Mouse (Mus musculus): ENCODE measurements around the gene Cfap57. TPM values are rescaled to one million over a fixed set of nuclear protein-coding genes. Genes with fewer than 3 reads are reported as not detected.

Cfap57 gene
- total RNA-seq (2023): under 1 TPM in 1 of 2 experiments, not detected in 1; 0.15 TPM

GRCm38 (mm10) chr4:118620279-118620966 is at the start of gene Cfap57, which contains the start of gene Ebna1bp2:
Gene Cfap57, minus strand, starts transcription at chr4:118620777.
Gene Ebna1bp2, plus strand, starts transcription at chr4:118620799.

DNA sequence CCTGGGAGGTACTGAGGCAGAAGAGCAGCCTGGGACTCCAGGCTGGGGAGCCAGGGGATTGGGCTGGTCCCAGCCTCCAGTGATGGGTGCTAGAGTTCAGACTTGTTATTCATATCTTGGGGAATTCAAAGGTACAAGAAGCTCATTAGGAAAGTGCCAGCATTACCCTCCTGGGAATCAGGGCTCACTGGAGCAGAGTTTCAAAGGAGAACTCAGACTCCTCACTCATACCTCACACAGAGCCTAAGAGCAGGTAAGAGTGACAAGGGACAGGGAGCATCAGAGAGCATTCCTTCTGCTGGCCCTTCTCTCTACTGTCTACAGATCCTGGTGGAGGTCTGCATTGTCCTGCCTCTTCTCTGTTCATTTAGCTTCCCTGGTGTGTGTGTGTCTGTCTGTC is 38.1 kb upstream of the Cfap57 start, which contains the start of gene Olfr62:
TSS of gene Olfr62 (plus strand) at position 301 of the 400 bp plus-strand sequence.

DNA sequence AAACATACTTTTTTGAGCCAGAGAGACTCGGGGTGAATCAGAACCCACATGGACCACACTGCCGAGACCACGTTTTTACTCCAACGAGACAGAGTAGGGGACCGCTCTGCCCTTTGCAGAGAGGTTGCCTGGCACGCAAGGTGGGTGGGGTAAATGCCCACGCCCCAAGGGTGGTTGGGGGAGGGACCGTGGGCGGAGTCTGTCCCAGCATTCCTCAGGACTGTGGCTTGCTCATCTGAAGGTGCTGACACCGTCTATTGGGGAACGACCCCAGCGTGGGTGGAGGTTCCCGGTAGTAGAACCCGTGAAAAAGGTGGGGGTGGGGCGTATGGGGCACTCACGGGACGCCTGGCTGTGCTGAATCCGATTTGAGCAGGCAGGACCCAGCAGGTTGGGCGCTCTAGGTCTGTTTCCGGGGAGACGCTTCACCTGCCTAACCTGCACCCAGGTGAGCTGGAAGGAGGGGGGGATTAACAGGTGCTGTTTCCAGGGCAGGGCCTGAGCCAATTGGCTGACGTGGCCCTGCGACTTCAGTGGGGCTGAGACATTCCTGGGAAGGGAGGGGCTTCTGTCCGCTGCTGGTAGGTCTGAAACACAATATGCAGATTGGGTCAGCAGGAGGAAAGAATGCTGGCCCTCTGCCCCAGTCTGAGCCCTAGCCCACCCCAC is 76.9 kb downstream of the Cfap57 start, which contains the start of gene Tmem125:
TSS of gene Tmem125 (minus strand) at position 453 of the 669 bp plus-strand sequence.

GRCm38 (mm10) chr4:118526408-118527334 is 93.9 kb downstream of the Cfap57 start, which contains the start of gene 2610528J11Rik:
Gene 2610528J11Rik, plus strand, starts transcription at chr4:118526999.

Other genes starting within 250 kb of the Cfap57 start
- 10 to 100 TPM; 66.1 to 76.6 TPM for gene Szt2, start 211.5 kb downstream of the Cfap57 start, total RNA-seq (2023)
- gene Med8, start 211.4 kb downstream of the Cfap57 start, total RNA-seq (2023): 10 to 100 TPM; 72.5 to 77.1 TPM
- gene Elovl1, start 192.7 kb downstream of the Cfap57 start, total RNA-seq (2023): 10 to 100 TPM; 45.1 to 51.5 TPM
- 1 to 10 TPM; 4.9 to 7.7 TPM for gene Cdc20, start 183.4 kb downstream of the Cfap57 start, total RNA-seq (2023)
- not detected for gene Mpl, start 163.3 kb downstream of the Cfap57 start, total RNA-seq (2023)
- not detected for gene Tie1, start 130.7 kb downstream of the Cfap57 start, total RNA-seq (2023)
- not detected for gene 2610528J11Rik, start 93.8 kb downstream of the Cfap57 start, total RNA-seq (2023)
- gene Tmem125, start 76.7 kb downstream of the Cfap57 start, total RNA-seq (2023): not detected
- 10 to 100 TPM; 74.4 to 86.4 TPM for gene Ebna1bp2, start within 50 bp of the Cfap57 start, total RNA-seq (2023)
- gene Olfr62, start 38.2 kb upstream of the Cfap57 start, total RNA-seq (2023): not detected
- not detected for gene Olfr1342, start 72.0 kb upstream of the Cfap57 start, total RNA-seq (2023)
- gene Olfr1341, start 82.7 kb upstream of the Cfap57 start, total RNA-seq (2023): not detected
- not detected for gene Olfr1340, start 99.4 kb upstream of the Cfap57 start, total RNA-seq (2023)
- gene Olfr1339, start 111.4 kb upstream of the Cfap57 start, total RNA-seq (2023): not detected
- not detected for gene Olfr1338, start 138.0 kb upstream of the Cfap57 start, total RNA-seq (2023)
- not detected for gene Olfr1337, start 161.8 kb upstream of the Cfap57 start, total RNA-seq (2023)
- not detected for gene Olfr1335, start 189.2 kb upstream of the Cfap57 start, total RNA-seq (2023)
- gene Olfr1333, start 215.5 kb upstream of the Cfap57 start, total RNA-seq (2023): not detected
- gene Olfr1331, start 243.9 kb upstream of the Cfap57 start, total RNA-seq (2023): not detected

Data from T-cell, adult 66 days (primary cell).